ENCODE assay signal across 11 mouse cellular contexts in genomic region chr7:29070364-29071168, GRCm38 (mm10). TPM values are rescaled to one million over a fixed set of nuclear protein-coding genes. Genes with fewer than 3 reads are reported as not detected.
A peak's percentile ranks its signal among the peaks of the same experiment; 100 is the strongest.
DNase-seq lines count a peak whose midpoint lies in the region; ATAC-seq lines count a peak whose summit lies in the region.
"Had no signal": no experiment of that assay in that cellular context is flagged by ENCODE, and none has a peak within 500 bp of the region (broad histone marks: within the 10 kb centered on the region; RNA-seq: fewer than 3 reads in every experiment).

No protein-coding gene starts in this region.

- H3K9ac ChIP-seq in forebrain, embryonic 14.5 days (ENCODE audit: low read length), result no peak overlapping the region
- no peak overlapping the region for H3K9ac ChIP-seq in neural tube, embryonic 14.5 days (replicated peaks; ENCODE audit: low read depth, low read length)
- H3K9ac ChIP-seq: liver, postnatal 0 days had no signal

- H3K4me1 ChIP-seq in forebrain, embryonic 14.5 days (ENCODE audit: control insufficient read depth, insufficient read depth, low read length), result peaks cover 26% of the 10 kb centered on the region
- H3K4me1 ChIP-seq in neural tube, embryonic 14.5 days (ENCODE audit: control insufficient read depth, insufficient read depth, low read length), result peaks cover 16% of the 10 kb centered on the region

- H3K27ac ChIP-seq in forebrain, embryonic 14.5 days (ENCODE audit: low read depth, low read length), result peak overlapping the region; percentile 93
- H3K27ac ChIP-seq in neural tube, embryonic 14.5 days (ENCODE audit: low read depth, low read length), result peak overlapping the region; percentile 76

- peak; percentile 78 for DNase-seq in retina, postnatal 1 day
- no peak for DNase-seq in retina, embryonic 14.5 days (ENCODE audit: low spot score)
- DNase-seq in forebrain, embryonic 14.5 days (ENCODE audit: low spot score), result peak; percentile 94
- DNase-seq in layer of hippocampus, adult 9-11 months, result peak; percentile 63
- DNase-seq in heart, postnatal 25 days (ENCODE audit: low spot score), result no peak
- DNase-seq in adrenal gland, postnatal 14 days, result no peak
- DNase-seq in kidney, postnatal 36 days, result no peak
- DNase-seq: cerebellum, adult 11-12 months; heart, adult 11 months; liver, postnatal 0 days had no signal

- WGBS in forebrain, embryonic 14.5 days, result 13% methylated on average over 12 of the region's 12 CpGs
- WGBS in neural tube, embryonic 14.5 days, result 27% methylated on average over 12 of the region's 12 CpGs

- H3K9me3 ChIP-seq in forebrain, embryonic 14.5 days (replicated peaks; ENCODE audit: control insufficient read depth, low read length), result no peaks in the 10 kb centered on the region
- no peaks in the 10 kb centered on the region for H3K9me3 ChIP-seq in neural tube, embryonic 14.5 days (ENCODE audit: control insufficient read depth, low read length)

- no peak overlapping the region for H3K4me3 ChIP-seq in forebrain, embryonic 14.5 days (ENCODE audit: low read depth, low read length)
- peak overlapping the region; percentile 37; the same call in 1 of the 2 replicates for H3K4me3 ChIP-seq in neural tube, embryonic 14.5 days (ENCODE audit: low read depth, low read length)

- ATAC-seq in forebrain, embryonic 14.5 days, result peak; percentile 80
- ATAC-seq in neural tube, embryonic 14.5 days (ENCODE audit: low read depth), result peak; percentile 55
- ATAC-seq: liver, postnatal 0 days had no signal

- intact Hi-C loops in heart, postnatal 25 days (cut with DNase I), result no loop called here

- peak overlapping the region; percentile 65 for H3K4me2 ChIP-seq in forebrain, embryonic 14.5 days (ENCODE audit: low read length)
- H3K4me2 ChIP-seq in neural tube, embryonic 14.5 days (ENCODE audit: low read depth, low read length), result peak overlapping the region; percentile 53

- no peaks in the 10 kb centered on the region for H3K36me3 ChIP-seq in forebrain, embryonic 14.5 days (ENCODE audit: control insufficient read depth, insufficient read depth, low read length)
- H3K36me3 ChIP-seq in neural tube, embryonic 14.5 days (ENCODE audit: control insufficient read depth, insufficient read depth, low read length), result no peaks in the 10 kb centered on the region

- H3K27me3 ChIP-seq in forebrain, embryonic 14.5 days (replicated peaks; ENCODE audit: control insufficient read depth, insufficient read depth, low read length), result 0 out of 2 replicates have a peak, but pooled peaks cover 3% of the 10 kb centered on the region
- H3K27me3 ChIP-seq in neural tube, embryonic 14.5 days (ENCODE audit: control insufficient read depth, insufficient read depth, low read length), result no peaks in the 10 kb centered on the region

RNA-seq across cellular contexts. Expression of gene Ryr1, which starts 54.4 kb away (rescaled TPM):
- polyA plus RNA-seq in forebrain, embryonic 14.5 days (2014; fragmentation: Nextera tagmentation; extraction: Ambion mirVana), result 5.0 and 6.2 TPM in 2 replicates
- 5.9 and 11.6 TPM in 2 replicates for polyA plus RNA-seq in neural tube, embryonic 14.5 days (2014; fragmentation: Nextera tagmentation; extraction: Ambion mirVana)
- total RNA-seq in heart, postnatal 25 days (2021), result not detected
- total RNA-seq in adrenal gland, postnatal 14 days (2021), result 0.11 and 0.19 TPM in 2 replicates

Comparison
In these comparisons a context has a peak if more than half of its experiments do, and no peak if none do; other contexts are left out.
1. DNase-seq: peak in retina, postnatal 1 day (single experiment), forebrain, embryonic 14.5 days (single experiment) and layer of hippocampus, adult 9-11 months (single experiment); none in retina, embryonic 14.5 days (single experiment), heart, postnatal 25 days (single experiment), adrenal gland, postnatal 14 days (single experiment) and kidney, postnatal 36 days (0 of 2).